Mouse (Mus musculus) spleen, adult 2 months (tissue): ENCODE results near the gene Myadm.
"Not testable (repeated sequence)": the region's sequence is repeated elsewhere in the genome, so short reads cannot be mapped to it uniquely, and the experiment has no call there.

ENCODE experiments used
- CTCF ChIP-seq: fragments of 200-500 bp; IDR thresholded peaks from 2 replicates; pipeline ENCODE4 v1.5.1; 2011; ENCODE audit warnings: mild to moderate bottlenecking, inconsistent platforms; ENCODE audit not compliant: insufficient read depth, insufficient read length, insufficient replicate concordance; ENCODE audit errors: extremely low read depth
- POLR2A ChIP-seq: fragments of 200-500 bp; IDR thresholded peaks from 2 replicates; pipeline ENCODE4 v1.6.1; 2011; ENCODE audit warnings: low read depth, low read length, inconsistent platforms

- TF ChIP-seq POLR2A, CTCF: not testable (repeated sequence)
Measured at GRCm38 (mm10) chr7:3276781-3277180, 12.1 kb upstream of the Myadm start.
